Mouse (Mus musculus) limb, embryonic 15.5 days (tissue): ENCODE data around the gene Tusc2. TPM values are rescaled to one million over a fixed set of nuclear protein-coding genes. Genes with fewer than 3 reads are reported as not detected.

ENCODE experiments used
- ATAC-seq: fragments of 200-750 bp; cut with Nextera tagmentation; 2 replicates; pipeline ENCODE4 v1.8.0; 2017; ENCODE audit warnings: low read depth, moderate TSS enrichment; ENCODE audit not compliant: insufficient number of reproducible peaks, low FRiP score, low TSS enrichment
- H3K27ac ChIP-seq: fragments of 300-500 bp; sonication (generic); 2 replicates; pipeline ENCODE4 v1.5.1; 2015; ENCODE audit warnings: moderate library complexity, mild to moderate bottlenecking, inconsistent platforms
- H3K27me3 ChIP-seq: fragments of 300-500 bp; sonication (generic); 2 replicates; pipeline ENCODE4 v1.6.1; 2015; ENCODE audit warnings: inconsistent platforms
- H3K36me3 ChIP-seq: fragments of 300-500 bp; sonication (generic); 2 replicates; pipeline ENCODE4 v1.6.1; 2015; ENCODE audit warnings: inconsistent platforms
- H3K4me1 ChIP-seq: fragments of 300-500 bp; sonication (generic); 2 replicates; pipeline ENCODE4 v1.6.1; 2015; ENCODE audit warnings: inconsistent platforms
- H3K4me2 ChIP-seq: fragments of 300-500 bp; sonication (generic); 2 replicates; pipeline ENCODE4 v1.6.1; 2015; ENCODE audit warnings: mild to moderate bottlenecking, inconsistent platforms
- H3K4me3 ChIP-seq: fragments of 300-500 bp; sonication (generic); 2 replicates; pipeline ENCODE4 v1.5.1; 2015; ENCODE audit warnings: mild to moderate bottlenecking, inconsistent platforms
- H3K9ac ChIP-seq: fragments of 300-500 bp; sonication (generic); 2 replicates; pipeline ENCODE4 v1.6.1; 2015; ENCODE audit warnings: inconsistent platforms
- H3K9me3 ChIP-seq: fragments of 300-500 bp; sonication (generic); 2 replicates; pipeline ENCODE4 v1.6.1; 2016; ENCODE audit warnings: inconsistent platforms
- WGBS: fragments of 180-500 bp; shearing (Covaris S2); methylation state at CpG from one replicate; pipeline ENCODE4 v1.1.7; 2015; 5-methylcytosine and 5-hydroxymethylcytosine counted together
- polyA plus RNA-seq: library from polyadenylated mRNA; unstranded; fragments of >200 nt; fragmentation: Nextera tagmentation; extraction: Ambion mirVana; gene quantifications from 2 replicates; pipeline ENCODE4 v1.2.1, GENCODE M21; 2015

The Tusc2 gene
- polyA plus RNA-seq, 1 experiment from 2014 or later, result 37.3 TPM

- Histone ChIP-seq H3K27ac (no peak overlapping the region), H3K9me3 (no peaks in the 10 kb centered on the region), H3K4me1 (peaks cover 38% of the 10 kb centered on the region), H3K4me2 (no peak overlapping the region), H3K36me3 (peaks cover 13% of the 10 kb centered on the region), H3K27me3 (no peaks in the 10 kb centered on the region), H3K4me3 (no peak overlapping the region), H3K9ac (no peak overlapping the region)
- no peak for ATAC-seq
- WGBS, result 89% methylated on average over 7 of the region's 7 CpGs
These were observed 19.5 kb downstream of the Tusc2 start for GRCm38 (mm10) chr9:107582509-107583062.

GRCm38 (mm10) chr9:107583174-107583573, 20.1 kb downstream of the Tusc2 start:
- no peak for ATAC-seq
- H3K36me3 ChIP-seq, result peaks cover 13% of the 10 kb centered on the region
- 93% methylated on average over 14 of the region's 14 CpGs for WGBS
- no peaks in the 10 kb centered on the region for H3K9me3 ChIP-seq
- no peak overlapping the region for H3K9ac ChIP-seq
- no peak overlapping the region for H3K4me2 ChIP-seq
- H3K27me3 ChIP-seq, result no peaks in the 10 kb centered on the region
- no peak overlapping the region for H3K27ac ChIP-seq
- no peak overlapping the region for H3K4me3 ChIP-seq
- peaks cover 38% of the 10 kb centered on the region for H3K4me1 ChIP-seq

- Histone ChIP-seq H3K4me3 (no peak overlapping the region), H3K4me1 (peaks cover 27% of the 10 kb centered on the region), H3K27ac (no peak overlapping the region), H3K27me3 (no peaks in the 10 kb centered on the region), H3K4me2 (no peak overlapping the region), H3K36me3 (peaks cover 32% of the 10 kb centered on the region), H3K9ac (no peak overlapping the region), H3K9me3 (no peaks in the 10 kb centered on the region)
- WGBS, result 90% methylated on average over 5 of the region's 5 CpGs
- no peak for ATAC-seq
These were observed 23.4 kb downstream of the Tusc2 start for GRCm38 (mm10) chr9:107586504-107586903.

GRCm38 (mm10) chr9:107586974-107587832, 24.1 kb downstream of the Tusc2 start, which contains the start of gene Ifrd2:
Gene Ifrd2, plus strand, starts transcription at chr9:107587642.
- Histone ChIP-seq H3K27ac (peak within 1 kb of the TSS; percentile 57), H3K4me3 (peak within 1 kb of the TSS; percentile 89), H3K36me3 (peaks cover 39% of the 10 kb centered on the region), H3K4me1 (peaks cover 20% of the 10 kb centered on the region), H3K4me2 (peak within 1 kb of the TSS; percentile 82), H3K27me3 (no peaks in the 10 kb centered on the region), H3K9ac (peak within 1 kb of the TSS; percentile 57), H3K9me3 (no peaks in the 10 kb centered on the region)
- peak; percentile 97 for ATAC-seq
- WGBS, result 13% methylated on average over 46 of the region's 46 CpGs

- ATAC-seq, result no peak
- Histone ChIP-seq H3K4me2 (peak overlapping the region; percentile 82), H3K4me3 (peak overlapping the region; percentile 89), H3K9ac (peak overlapping the region; percentile 57), H3K9me3 (no peaks in the 10 kb centered on the region), H3K27me3 (no peaks in the 10 kb centered on the region), H3K36me3 (peaks cover 42% of the 10 kb centered on the region), H3K27ac (peak overlapping the region; percentile 57), H3K4me1 (peaks cover 17% of the 10 kb centered on the region)
- 2% methylated on average over 33 of the region's 33 CpGs for WGBS
These were observed 25.0 kb downstream of the Tusc2 start for GRCm38 (mm10) chr9:107587833-107588639.

- Histone ChIP-seq H3K9ac (no peak overlapping the region), H3K4me2 (no peak overlapping the region), H3K27ac (no peak overlapping the region), H3K4me3 (no peak overlapping the region), H3K36me3 (peaks cover 57% of the 10 kb centered on the region), H3K4me1 (peaks cover 17% of the 10 kb centered on the region), H3K9me3 (no peaks in the 10 kb centered on the region), H3K27me3 (no peaks in the 10 kb centered on the region)
- ATAC-seq, result no peak
- 87% methylated on average over 25 of the region's 25 CpGs for WGBS
These were observed 27.2 kb downstream of the Tusc2 start for GRCm38 (mm10) chr9:107590058-107590772.

GRCm38 (mm10) chr9:107590773-107591060, 27.7 kb downstream of the Tusc2 start:
- Histone ChIP-seq H3K9ac (no peak overlapping the region), H3K36me3 (peaks cover 58% of the 10 kb centered on the region), H3K4me3 (no peak overlapping the region), H3K9me3 (no peaks in the 10 kb centered on the region), H3K27me3 (no peaks in the 10 kb centered on the region), H3K4me1 (peaks cover 17% of the 10 kb centered on the region), H3K4me2 (no peak overlapping the region), H3K27ac (no peak overlapping the region)
- ATAC-seq, result no peak
- 91% methylated on average over 6 of the region's 6 CpGs for WGBS

GRCm38 (mm10) chr9:107593101-107593976, 30.3 kb downstream of the Tusc2 start:
- no peak for ATAC-seq
- Histone ChIP-seq H3K4me2 (no peak overlapping the region), H3K4me1 (peaks cover 8% of the 10 kb centered on the region), H3K36me3 (peaks cover 58% of the 10 kb centered on the region), H3K27ac (no peak overlapping the region), H3K9ac (no peak overlapping the region), H3K27me3 (no peaks in the 10 kb centered on the region), H3K9me3 (no peaks in the 10 kb centered on the region), H3K4me3 (no peak overlapping the region)
- WGBS, result 76% methylated on average over 11 of the region's 11 CpGs

- no peak overlapping the region for H3K4me2 ChIP-seq
- no peak for ATAC-seq
- no peaks in the 10 kb centered on the region for H3K9me3 ChIP-seq
- H3K27ac ChIP-seq, result no peak overlapping the region
- no peak overlapping the region for H3K9ac ChIP-seq
- no peak overlapping the region for H3K4me3 ChIP-seq
- peaks cover 57% of the 10 kb centered on the region for H3K36me3 ChIP-seq
- WGBS, result 74% methylated on average over 8 of the region's 8 CpGs
- H3K27me3 ChIP-seq, result no peaks in the 10 kb centered on the region
- no peaks in the 10 kb centered on the region for H3K4me1 ChIP-seq
These were observed 31.4 kb downstream of the Tusc2 start for GRCm38 (mm10) chr9:107594281-107595062.
